Mouse (Mus musculus) limb, embryonic 13.5 days (tissue): ENCODE data around the gene Filip1l. TPM values are rescaled to one million over a fixed set of nuclear protein-coding genes. Genes with fewer than 3 reads are reported as not detected.

Experiments
- ATAC-seq: fragments of 200-750 bp; cut with Nextera tagmentation; 2 replicates; pipeline ENCODE4 v1.8.0; 2017; ENCODE audit warnings: low read depth, moderate number of reproducible peaks, moderate TSS enrichment; ENCODE audit not compliant: low FRiP score
- H3K27ac ChIP-seq: fragments of 300-500 bp; sonication (generic); 2 replicates; pipeline ENCODE4 v1.5.1; 2015; ENCODE audit warnings: inconsistent platforms, mild to moderate bottlenecking, moderate library complexity
- H3K27me3 ChIP-seq: fragments of 300-500 bp; sonication (generic); 2 replicates; pipeline ENCODE4 v1.6.1; 2015; ENCODE audit warnings: mild to moderate bottlenecking, inconsistent platforms
- H3K36me3 ChIP-seq: fragments of 300-500 bp; sonication (generic); 2 replicates; pipeline ENCODE4 v1.6.1; 2015; ENCODE audit warnings: inconsistent platforms, mild to moderate bottlenecking, moderate library complexity
- H3K4me1 ChIP-seq: fragments of 300-500 bp; sonication (generic); 2 replicates; pipeline ENCODE4 v1.6.1; 2015; ENCODE audit warnings: inconsistent platforms
- H3K4me2 ChIP-seq: fragments of 300-500 bp; sonication (generic); replicated peaks from 2 replicates; pipeline ENCODE4 v1.6.1; 2015; ENCODE audit warnings: inconsistent platforms, mild to moderate bottlenecking, moderate library complexity
- H3K4me3 ChIP-seq: fragments of 300-500 bp; sonication (generic); 2 replicates; pipeline ENCODE4 v1.5.1; 2015; ENCODE audit warnings: moderate library complexity, mild to moderate bottlenecking, inconsistent platforms
- H3K9ac ChIP-seq: fragments of 300-500 bp; sonication (generic); 2 replicates; pipeline ENCODE4 v1.6.1; 2015; ENCODE audit warnings: mild to moderate bottlenecking, inconsistent platforms
- H3K9me3 ChIP-seq: fragments of 300-500 bp; sonication (generic); 2 replicates; pipeline ENCODE4 v1.6.1; 2016; ENCODE audit warnings: inconsistent platforms
- WGBS: fragments of 180-500 bp; shearing (Covaris S2); methylation state at CpG from one replicate; pipeline ENCODE4 v1.1.7; 2015; 5-methylcytosine and 5-hydroxymethylcytosine counted together
- polyA plus RNA-seq: library from polyadenylated mRNA; unstranded; fragments of >200 nt; fragmentation: Nextera tagmentation; extraction: Ambion mirVana; gene quantifications from 2 replicates; pipeline ENCODE4 v1.2.1, GENCODE M21; 2015

The Filip1l gene
- polyA plus RNA-seq, 1 experiment from 2014 or later = 37.3 TPM

GRCm38 (mm10) chr16:57530547-57530946, 177.7 kb downstream of the Filip1l start:
- no peak overlapping the region for H3K9ac ChIP-seq
- H3K4me2 ChIP-seq = no peak overlapping the region
- H3K36me3 ChIP-seq = no peaks in the 10 kb centered on the region
- no peaks in the 10 kb centered on the region for H3K27me3 ChIP-seq
- peaks cover 42% of the 10 kb centered on the region for H3K4me1 ChIP-seq
- ATAC-seq = no peak
- H3K27ac ChIP-seq = no peak overlapping the region
- no peak overlapping the region for H3K4me3 ChIP-seq
- no peaks in the 10 kb centered on the region for H3K9me3 ChIP-seq
- 59% methylated on average over 4 of the region's 4 CpGs for whole genome bisulfite sequencing

GRCm38 (mm10) chr16:57532081-57532493, 179.2 kb downstream of the Filip1l start:
- H3K4me1 ChIP-seq = peaks cover 37% of the 10 kb centered on the region
- no peak overlapping the region for H3K4me2 ChIP-seq
- H3K27ac ChIP-seq = peak overlapping the region; percentile 6; the same call in 1 of the 2 replicates
- H3K4me3 ChIP-seq = no peak overlapping the region
- ATAC-seq = 0 out of 2 replicates have a peak, but pooled peaks have one; percentile 46
- 10% methylated on average over 6 of the region's 6 CpGs for WGBS
- H3K27me3 ChIP-seq = no peaks in the 10 kb centered on the region
- H3K36me3 ChIP-seq = no peaks in the 10 kb centered on the region
- H3K9ac ChIP-seq = no peak overlapping the region
- no peaks in the 10 kb centered on the region for H3K9me3 ChIP-seq

GRCm38 (mm10) chr16:57534365-57534764, 181.5 kb downstream of the Filip1l start:
- 88% methylated on average over 1 of the region's 1 CpGs for WGBS
- Histone ChIP-seq H3K36me3 (no peaks in the 10 kb centered on the region), H3K9me3 (no peaks in the 10 kb centered on the region), H3K4me3 (no peak overlapping the region), H3K27ac (no peak overlapping the region), H3K4me2 (no peak overlapping the region), H3K4me1 (peaks cover 52% of the 10 kb centered on the region), H3K9ac (no peak overlapping the region), H3K27me3 (no peaks in the 10 kb centered on the region)
- no peak for ATAC-seq

- no peak overlapping the region for H3K9ac ChIP-seq
- no peak overlapping the region for H3K4me3 ChIP-seq
- ATAC-seq = no peak
- no peaks in the 10 kb centered on the region for H3K27me3 ChIP-seq
- H3K36me3 ChIP-seq = no peaks in the 10 kb centered on the region
- H3K4me2 ChIP-seq = no peak overlapping the region
- no peak overlapping the region for H3K27ac ChIP-seq
- H3K9me3 ChIP-seq = no peaks in the 10 kb centered on the region
- H3K4me1 ChIP-seq = peaks cover 50% of the 10 kb centered on the region
- 81% methylated on average over 1 of the region's 1 CpGs for WGBS
Measured at GRCm38 (mm10) chr16:57534811-57535210, 181.9 kb downstream of the Filip1l start.

GRCm38 (mm10) chr16:57536511-57536910, 183.6 kb downstream of the Filip1l start:
- Histone ChIP-seq H3K27ac (peak overlapping the region; percentile 76), H3K4me1 (peaks cover 39% of the 10 kb centered on the region), H3K27me3 (no peaks in the 10 kb centered on the region), H3K36me3 (no peaks in the 10 kb centered on the region), H3K4me3 (no peak overlapping the region), H3K9ac (no peak overlapping the region), H3K9me3 (no peaks in the 10 kb centered on the region), H3K4me2 (no peak overlapping the region)
- ATAC-seq = no peak
- WGBS = 45% methylated on average over 7 of the region's 7 CpGs

GRCm38 (mm10) chr16:57543243-57543642, 190.3 kb downstream of the Filip1l start:
- Histone ChIP-seq H3K9me3 (no peaks in the 10 kb centered on the region), H3K4me1 (peaks cover 9% of the 10 kb centered on the region), H3K9ac (no peak overlapping the region), H3K36me3 (no peaks in the 10 kb centered on the region), H3K27me3 (no peaks in the 10 kb centered on the region), H3K4me3 (no peak overlapping the region), H3K27ac (no peak overlapping the region), H3K4me2 (no peak overlapping the region)
- WGBS = 90% methylated on average over 3 of the region's 3 CpGs
- no peak for ATAC-seq

- Histone ChIP-seq H3K4me3 (no peak overlapping the region), H3K4me1 (peaks cover 8% of the 10 kb centered on the region; the same call in 1 of the 2 replicates), H3K9ac (no peak overlapping the region), H3K9me3 (no peaks in the 10 kb centered on the region), H3K27me3 (no peaks in the 10 kb centered on the region), H3K27ac (no peak overlapping the region), H3K4me2 (no peak overlapping the region), H3K36me3 (no peaks in the 10 kb centered on the region)
- WGBS = 80% methylated on average over 8 of the region's 8 CpGs
- ATAC-seq = no peak
Measured at GRCm38 (mm10) chr16:57544441-57544840, 191.5 kb downstream of the Filip1l start.

GRCm38 (mm10) chr16:57546355-57546754, 193.5 kb downstream of the Filip1l start:
- 64% methylated on average over 1 of the region's 1 CpGs for WGBS
- Histone ChIP-seq H3K4me1 (peaks cover 14% of the 10 kb centered on the region), H3K27me3 (no peaks in the 10 kb centered on the region), H3K9ac (no peak overlapping the region), H3K9me3 (no peaks in the 10 kb centered on the region), H3K36me3 (no peaks in the 10 kb centered on the region), H3K27ac (no peak overlapping the region), H3K4me2 (no peak overlapping the region), H3K4me3 (no peak overlapping the region)
- ATAC-seq = no peak

- peak; percentile 58; the same call in 1 of the 2 replicates for ATAC-seq
- peaks cover 32% of the 10 kb centered on the region for H3K4me1 ChIP-seq
Measured at GRCm38 (mm10) chr16:57548608-57549007, 195.7 kb downstream of the Filip1l start.

GRCm38 (mm10) chr16:57549061-57550037, 196.5 kb downstream of the Filip1l start:
- peaks cover 36% of the 10 kb centered on the region for H3K4me1 ChIP-seq
- H3K9ac ChIP-seq = peak overlapping the region; percentile 95
- no peaks in the 10 kb centered on the region for H3K9me3 ChIP-seq
- H3K4me2 ChIP-seq = peak overlapping the region; percentile 77
- H3K27me3 ChIP-seq = no peaks in the 10 kb centered on the region
- H3K36me3 ChIP-seq = peaks cover 10% of the 10 kb centered on the region; the same call in 1 of the 2 replicates
- peak; percentile 95 for ATAC-seq
- H3K4me3 ChIP-seq = peak overlapping the region; percentile 77
- peak overlapping the region; percentile 91 for H3K27ac ChIP-seq
- 2% methylated on average over 58 of the region's 64 CpGs for WGBS

More at GRCm38 (mm10) chr16:57548608-57549007, 195.7 kb downstream of the Filip1l start:
- Histone ChIP-seq H3K4me3 (peak overlapping the region; percentile 77), H3K4me2 (peak overlapping the region; percentile 77), H3K27ac (peak overlapping the region; percentile 91; the same call in 1 of the 2 replicates), H3K9me3 (no peaks in the 10 kb centered on the region), H3K9ac (peak overlapping the region; percentile 95), H3K36me3 (peaks cover 10% of the 10 kb centered on the region; the same call in 1 of the 2 replicates), H3K27me3 (no peaks in the 10 kb centered on the region)
- 30% methylated on average over 2 of the region's 2 CpGs for WGBS

GRCm38 (mm10) chr16:57550088-57550487, 197.2 kb downstream of the Filip1l start:
- no peak overlapping the region for H3K27ac ChIP-seq
- peak overlapping the region; percentile 95 for H3K9ac ChIP-seq

GRCm38 (mm10) chr16:57550817-57551216, 197.9 kb downstream of the Filip1l start:
- Histone ChIP-seq H3K9me3 (no peaks in the 10 kb centered on the region), H3K27me3 (no peaks in the 10 kb centered on the region), H3K4me1 (peaks cover 41% of the 10 kb centered on the region), H3K27ac (no peak overlapping the region), H3K9ac (peak overlapping the region; percentile 55), H3K4me3 (peak overlapping the region; percentile 43), H3K36me3 (peaks cover 10% of the 10 kb centered on the region; the same call in 1 of the 2 replicates), H3K4me2 (peak overlapping the region; percentile 63)
- 2% methylated on average over 2 of the region's 2 CpGs for WGBS
- no peak for ATAC-seq

More at GRCm38 (mm10) chr16:57550088-57550487, 197.2 kb downstream of the Filip1l start:
- 24% methylated on average over 3 of the region's 3 CpGs for WGBS
- ATAC-seq = no peak
- H3K27me3 ChIP-seq = no peaks in the 10 kb centered on the region
- peak overlapping the region; percentile 77 for H3K4me2 ChIP-seq
- H3K36me3 ChIP-seq = peaks cover 10% of the 10 kb centered on the region; the same call in 1 of the 2 replicates
- peaks cover 41% of the 10 kb centered on the region for H3K4me1 ChIP-seq
- peak overlapping the region; percentile 77 for H3K4me3 ChIP-seq
- H3K9me3 ChIP-seq = no peaks in the 10 kb centered on the region
